Mouse (Mus musculus) 3134 (cell line): ENCODE measurements around the gene Esp24.
"Not testable (repeated sequence)": the region's sequence is repeated elsewhere in the genome, so short reads cannot be mapped to it uniquely, and the experiment has no call there.

ENCODE experiments used
- DNase-seq: peaks from one replicate; pipeline ENCODE4 v3.0.0-alpha.2; 2011; ENCODE audit warnings: low spot score; ENCODE audit not compliant: insufficient read length; ENCODE audit errors: extremely low read depth

Esp24 gene

GRCm38 (mm10) chr17:39036395-39036794, at the start of gene Esp24:
TSS of gene Esp24 (plus strand) at chr17:39036695.
- not testable (repeated sequence) for DNase-seq

GRCm38 (mm10) chr17:39009846-39010245, 26.6 kb upstream of the Esp24 start:
- no peak for DNase-seq

GRCm38 (mm10) chr17:39010675-39011638, 25.5 kb upstream of the Esp24 start:
- DNase-seq = peak; percentile 1

- DNase-seq = no peak
These were observed 19.3 kb upstream of the Esp24 start for GRCm38 (mm10) chr17:39017184-39017583.

GRCm38 (mm10) chr17:39043241-39043640, 6.7 kb downstream of the Esp24 start, which contains the start of gene Gm21903:
TSS of gene Gm21903 (minus strand) at chr17:39043341.
- no peak for DNase-seq

- no peak for DNase-seq
These were observed 27.1 kb downstream of the Esp24 start for GRCm38 (mm10) chr17:39063641-39064040.

- no peak for DNase-seq
These were observed 40.4 kb downstream of the Esp24 start, which contains the start of gene Esp23 for GRCm38 (mm10) chr17:39076937-39077336. TSS of gene Esp23 (minus strand) at chr17:39077037.
